Mouse (Mus musculus) kidney, adult 2 months (tissue): ENCODE measurements around the gene Pid1.

ENCODE experiments used
- CTCF ChIP-seq: fragments of 200-500 bp; conservative IDR thresholded peaks from 2 replicates; pipeline ENCODE4 v1.5.1; 2011; ENCODE audit warnings: low read depth, mild to moderate bottlenecking, control low read depth, low read length, moderate library complexity, mixed read lengths; ENCODE audit not compliant: insufficient read depth, insufficient read length
- POLR2A ChIP-seq: fragments of 200-500 bp; IDR thresholded peaks from one replicate; pipeline ENCODE4 v1.6.1; 2011; ENCODE audit warnings: low read depth, low read length, control low read depth

GRCm38 (mm10) chr1:84254361-84254760 is 109.6 kb downstream of the Pid1 start:
- TF ChIP-seq CTCF = no peak
- no peak for TF ChIP-seq POLR2A
